Mouse (Mus musculus) T-cell, adult 2 months (primary cell): ENCODE data around the gene Col13a1.

ENCODE experiments used
- DNase-seq: peaks from one replicate; pipeline ENCODE4 v3.0.0; 2022; ENCODE audit warnings: low spot score

Col13a1 gene

GRCm38 (mm10) chr10:61905308-61905707, 73.6 kb downstream of the Col13a1 start:
- DNase-seq, result no peak

- no peak for DNase-seq
Measured at GRCm38 (mm10) chr10:61898116-61898515, 80.8 kb downstream of the Col13a1 start.

GRCm38 (mm10) chr10:61894564-61894963, 84.3 kb downstream of the Col13a1 start:
- no peak for DNase-seq

GRCm38 (mm10) chr10:61891138-61891537, 87.8 kb downstream of the Col13a1 start:
- no peak for DNase-seq

GRCm38 (mm10) chr10:61890294-61890693, 88.6 kb downstream of the Col13a1 start:
- DNase-seq, result no peak

- DNase-seq, result no peak
Measured at GRCm38 (mm10) chr10:61879427-61879826, 99.5 kb downstream of the Col13a1 start.

GRCm38 (mm10) chr10:61877787-61878186, 101.1 kb downstream of the Col13a1 start:
- peak; percentile 4 for DNase-seq

- no peak for DNase-seq
Measured at GRCm38 (mm10) chr10:61869796-61870195, 109.1 kb downstream of the Col13a1 start.

GRCm38 (mm10) chr10:61866045-61866580, 112.8 kb downstream of the Col13a1 start:
- no peak for DNase-seq

GRCm38 (mm10) chr10:61859451-61859850, 119.5 kb downstream of the Col13a1 start:
- DNase-seq, result no peak

- DNase-seq, result no peak
Measured at GRCm38 (mm10) chr10:61855139-61855675, 123.7 kb downstream of the Col13a1 start.

GRCm38 (mm10) chr10:61852824-61853223, 126.1 kb downstream of the Col13a1 start:
- DNase-seq, result no peak

- no peak for DNase-seq
Measured at GRCm38 (mm10) chr10:61848553-61848952, 130.4 kb downstream of the Col13a1 start.

GRCm38 (mm10) chr10:61845476-61845875, 133.4 kb downstream of the Col13a1 start:
- no peak for DNase-seq

GRCm38 (mm10) chr10:61844475-61844874, 134.4 kb downstream of the Col13a1 start:
- no peak for DNase-seq

GRCm38 (mm10) chr10:61842261-61842660, 136.6 kb downstream of the Col13a1 start:
- DNase-seq, result no peak

GRCm38 (mm10) chr10:61839326-61839725, 139.6 kb downstream of the Col13a1 start:
- DNase-seq, result no peak

GRCm38 (mm10) chr10:61838769-61839168, 140.1 kb downstream of the Col13a1 start:
- DNase-seq, result peak; percentile 5

GRCm38 (mm10) chr10:61837286-61837685, 141.6 kb downstream of the Col13a1 start:
- no peak for DNase-seq

GRCm38 (mm10) chr10:61834288-61834687, 144.6 kb downstream of the Col13a1 start:
- no peak for DNase-seq

- no peak for DNase-seq
Measured at GRCm38 (mm10) chr10:61832713-61833112, 146.2 kb downstream of the Col13a1 start.

- no peak for DNase-seq
Measured at GRCm38 (mm10) chr10:61831741-61832140, 147.2 kb downstream of the Col13a1 start.

GRCm38 (mm10) chr10:61831251-61831650, 147.7 kb downstream of the Col13a1 start:
- no peak for DNase-seq

- DNase-seq, result no peak
Measured at GRCm38 (mm10) chr10:61830817-61831216, 148.1 kb downstream of the Col13a1 start.
